Mouse (Mus musculus): ENCODE results near the gene Tbc1d22a. TPM values are rescaled to one million over a fixed set of nuclear protein-coding genes. Genes with fewer than 3 reads are reported as not detected.
A peak's percentile ranks its signal among the peaks of the same experiment; 100 is the strongest.

The Tbc1d22a gene
- polyA plus RNA-seq, 1 experiment: 39.8 TPM

GRCm38 (mm10) chr15:86229623-86230022, 15.4 kb downstream of the Tbc1d22a start:
- TF ChIP-seq CTCF (IDR thresholded peaks at IDR 0.05; ENCODE audit: low read depth, low read length) (no peak), POLR2A (IDR thresholded peaks at IDR 0.05; ENCODE audit: borderline replicate concordance, low read depth, low read length) (no peak)
- Histone ChIP-seq H3K27ac (ENCODE audit: insufficient read depth, low read depth, low read length) (no peak overlapping the region), H3K4me3 (ENCODE audit: insufficient read depth, low read length) (no peak overlapping the region), H3K4me1 (ENCODE audit: control insufficient read depth, insufficient read depth, low read length) (peaks cover 27% of the 10 kb centered on the region)

DNA sequence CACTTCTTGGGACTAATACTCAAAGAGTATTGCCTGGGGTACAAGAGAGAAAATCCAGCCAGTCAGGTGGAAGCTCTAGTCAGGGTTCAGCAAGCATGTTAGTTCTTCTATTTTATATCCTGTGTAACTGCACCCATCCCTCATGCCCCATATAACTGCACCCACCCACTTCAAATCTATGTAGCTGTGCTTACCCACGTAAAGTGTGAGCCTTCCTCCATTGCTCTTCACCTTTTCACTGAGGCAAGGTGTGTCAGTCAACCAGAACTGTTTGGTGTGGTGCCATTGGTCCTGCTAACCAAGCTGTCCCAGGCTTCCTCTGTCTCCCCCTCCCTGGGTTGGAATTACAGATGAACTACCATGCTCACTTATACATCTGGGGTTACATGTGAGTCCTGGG, 16.9 kb downstream of the Tbc1d22a start:
- Histone ChIP-seq H3K4me3 (ENCODE audit: insufficient read depth, low read length) (no peak overlapping the region), H3K4me1 (ENCODE audit: control insufficient read depth, insufficient read depth, low read length) (peaks cover 17% of the 10 kb centered on the region), H3K27ac (ENCODE audit: insufficient read depth, low read depth, low read length) (no peak overlapping the region)
- TF ChIP-seq CTCF (IDR thresholded peaks at IDR 0.05; ENCODE audit: low read depth, low read length) (no peak), POLR2A (IDR thresholded peaks at IDR 0.05; ENCODE audit: borderline replicate concordance, low read depth, low read length) (no peak)

- no peak overlapping the region for H3K27ac ChIP-seq (ENCODE audit: insufficient read depth, low read depth, low read length)
- H3K4me1 ChIP-seq (ENCODE audit: control insufficient read depth, insufficient read depth, low read length): peaks cover 9% of the 10 kb centered on the region
- no peak overlapping the region for H3K4me3 ChIP-seq (ENCODE audit: insufficient read depth, low read length)
- TF ChIP-seq POLR2A (IDR thresholded peaks at IDR 0.05; ENCODE audit: borderline replicate concordance, low read depth, low read length): no peak
- TF ChIP-seq CTCF (IDR thresholded peaks at IDR 0.05; ENCODE audit: low read depth, low read length): no peak
Observed at GRCm38 (mm10) chr15:86231831-86232512, 17.7 kb downstream of the Tbc1d22a start.

- no peaks in the 10 kb centered on the region; the same call in 1 of the 2 replicates for H3K4me1 ChIP-seq (ENCODE audit: control insufficient read depth, insufficient read depth, low read length)
- no peak overlapping the region for H3K27ac ChIP-seq (ENCODE audit: insufficient read depth, low read depth, low read length)
- no peak for TF ChIP-seq CTCF (IDR thresholded peaks at IDR 0.05; ENCODE audit: low read depth, low read length)
- no peak for TF ChIP-seq POLR2A (IDR thresholded peaks at IDR 0.05; ENCODE audit: borderline replicate concordance, low read depth, low read length)
- no peak overlapping the region for H3K4me3 ChIP-seq (ENCODE audit: insufficient read depth, low read length)
Observed at GRCm38 (mm10) chr15:86234001-86234400, 19.7 kb downstream of the Tbc1d22a start.

DNA sequence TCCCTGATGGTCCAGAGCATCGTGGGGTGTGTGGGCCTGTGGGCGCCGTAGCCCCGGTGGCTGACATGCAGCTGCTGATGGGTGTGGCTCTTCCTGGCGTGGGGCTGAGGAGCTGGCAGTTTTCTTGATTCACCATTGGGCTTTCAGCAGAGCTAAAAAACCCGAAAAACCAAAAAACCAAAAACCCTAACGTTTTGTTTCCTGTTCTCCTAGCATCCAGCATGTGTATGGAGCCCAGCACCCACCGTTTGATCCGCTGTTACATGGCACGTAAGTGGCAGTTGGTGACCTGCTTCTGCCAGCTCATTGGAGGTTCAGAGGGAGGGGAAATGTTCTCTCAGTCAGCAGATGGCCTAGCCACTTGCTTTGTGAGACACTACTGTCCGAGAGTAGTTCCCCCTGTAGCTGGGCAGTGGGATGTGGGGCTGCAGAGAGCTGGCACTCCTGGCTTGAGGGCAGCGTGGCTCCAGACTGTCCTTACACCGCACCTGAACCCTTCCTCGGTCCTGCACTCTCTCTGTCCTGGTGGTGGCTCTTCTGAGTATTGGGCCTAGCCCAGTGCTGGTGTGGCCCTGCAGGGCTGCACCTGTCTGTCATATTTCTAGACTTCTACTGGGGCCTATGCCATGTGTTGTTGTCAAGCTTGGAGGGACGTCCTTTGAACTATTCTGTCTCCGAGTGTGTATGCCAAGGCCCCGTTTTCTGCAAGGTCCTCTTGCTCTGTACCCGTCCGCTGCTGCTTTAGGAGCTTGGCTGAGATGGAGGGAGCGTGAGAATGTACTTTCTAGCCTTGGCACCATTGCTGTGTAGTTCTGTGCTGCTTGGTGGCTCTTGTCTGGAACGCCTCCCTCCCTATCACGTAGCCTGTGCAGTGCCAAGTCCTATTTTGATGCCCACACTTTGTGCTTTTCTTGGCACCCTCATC, 20.5 kb downstream of the Tbc1d22a start:
- H3K4me1 ChIP-seq (ENCODE audit: control insufficient read depth, insufficient read depth, low read length): no peaks in the 10 kb centered on the region; the same call in 1 of the 2 replicates
- no peak overlapping the region for H3K4me3 ChIP-seq (ENCODE audit: insufficient read depth, low read length)
- no peak overlapping the region for H3K27ac ChIP-seq (ENCODE audit: insufficient read depth, low read depth, low read length)
- TF ChIP-seq CTCF (IDR thresholded peaks at IDR 0.05; ENCODE audit: low read depth, low read length) (no peak), POLR2A (IDR thresholded peaks at IDR 0.05; ENCODE audit: borderline replicate concordance, low read depth, low read length) (no peak)

- Histone ChIP-seq H3K27ac (ENCODE audit: insufficient read depth, low read depth, low read length) (no peak overlapping the region), H3K4me3 (ENCODE audit: insufficient read depth, low read length) (no peak overlapping the region), H3K4me1 (ENCODE audit: control insufficient read depth, insufficient read depth, low read length) (no peaks in the 10 kb centered on the region; the same call in 1 of the 2 replicates)
- TF ChIP-seq POLR2A (IDR thresholded peaks at IDR 0.05; ENCODE audit: borderline replicate concordance, low read depth, low read length) (no peak), CTCF (IDR thresholded peaks at IDR 0.05; ENCODE audit: low read depth, low read length) (peak; percentile 76)
Observed at GRCm38 (mm10) chr15:86236252-86236651, 22.0 kb downstream of the Tbc1d22a start.

GRCm38 (mm10) chr15:86238076-86238475, 23.8 kb downstream of the Tbc1d22a start:
- Histone ChIP-seq H3K4me1 (ENCODE audit: control insufficient read depth, insufficient read depth, low read length) (no peaks in the 10 kb centered on the region), H3K27ac (ENCODE audit: insufficient read depth, low read depth, low read length) (no peak overlapping the region), H3K4me3 (ENCODE audit: insufficient read depth, low read length) (no peak overlapping the region)
- no peak for TF ChIP-seq CTCF (IDR thresholded peaks at IDR 0.05; ENCODE audit: low read depth, low read length)
- TF ChIP-seq POLR2A (IDR thresholded peaks at IDR 0.05; ENCODE audit: borderline replicate concordance, low read depth, low read length): no peak

DNA sequence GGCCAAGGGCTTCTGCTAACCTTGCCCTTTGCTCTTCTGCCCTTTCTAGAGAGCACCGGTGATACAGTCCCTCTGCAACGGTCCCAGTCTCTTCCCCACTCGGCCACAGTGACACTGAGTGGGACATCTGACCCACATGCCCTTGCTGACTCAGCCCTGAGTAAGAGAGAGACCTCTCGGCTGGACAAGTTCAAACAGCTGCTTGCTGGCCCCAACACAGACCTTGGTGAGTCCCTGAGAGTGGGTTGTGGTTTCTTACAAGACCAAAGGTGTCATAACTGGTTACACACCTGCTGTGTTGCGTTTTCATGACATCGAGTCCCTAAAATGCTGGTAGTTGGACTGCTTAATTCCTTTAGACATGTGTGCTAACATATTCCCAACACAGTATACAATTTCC, 24.8 kb downstream of the Tbc1d22a start:
- Histone ChIP-seq H3K27ac (ENCODE audit: insufficient read depth, low read depth, low read length) (no peak overlapping the region), H3K4me1 (ENCODE audit: control insufficient read depth, insufficient read depth, low read length) (peaks cover 4% of the 10 kb centered on the region; the same call in 1 of the 2 replicates), H3K4me3 (ENCODE audit: insufficient read depth, low read length) (no peak overlapping the region)
- TF ChIP-seq CTCF (IDR thresholded peaks at IDR 0.05; ENCODE audit: low read depth, low read length) (no peak), POLR2A (IDR thresholded peaks at IDR 0.05; ENCODE audit: borderline replicate concordance, low read depth, low read length) (no peak)

DNA sequence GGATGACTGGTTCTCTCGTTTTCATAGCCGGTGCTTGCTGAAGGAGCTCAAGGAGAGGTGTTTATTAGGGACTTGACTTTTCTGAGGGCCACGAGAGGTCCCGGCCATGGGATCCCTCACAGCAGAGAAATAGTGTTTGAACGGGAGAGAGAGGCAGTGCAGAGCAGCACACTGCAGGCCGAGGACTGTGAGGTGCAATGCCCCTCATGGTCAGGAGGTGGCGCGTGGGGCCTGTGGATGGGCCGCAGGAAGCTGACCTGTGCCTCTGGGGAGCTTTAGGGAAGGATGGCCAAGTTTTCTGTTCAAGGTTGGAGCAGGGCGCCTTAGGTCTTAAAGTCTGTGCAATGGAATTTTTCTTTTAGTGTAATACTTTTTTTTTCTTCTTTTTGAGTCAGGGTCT, 25.5 kb downstream of the Tbc1d22a start:
- Histone ChIP-seq H3K4me3 (ENCODE audit: insufficient read depth, low read length) (no peak overlapping the region), H3K27ac (ENCODE audit: insufficient read depth, low read depth, low read length) (no peak overlapping the region), H3K4me1 (ENCODE audit: control insufficient read depth, insufficient read depth, low read length) (peaks cover 4% of the 10 kb centered on the region; the same call in 1 of the 2 replicates)
- TF ChIP-seq CTCF (IDR thresholded peaks at IDR 0.05; ENCODE audit: low read depth, low read length): 0 out of 2 replicates have a peak, but pooled peaks have one; percentile 14
- no peak for TF ChIP-seq POLR2A (IDR thresholded peaks at IDR 0.05; ENCODE audit: borderline replicate concordance, low read depth, low read length)

DNA sequence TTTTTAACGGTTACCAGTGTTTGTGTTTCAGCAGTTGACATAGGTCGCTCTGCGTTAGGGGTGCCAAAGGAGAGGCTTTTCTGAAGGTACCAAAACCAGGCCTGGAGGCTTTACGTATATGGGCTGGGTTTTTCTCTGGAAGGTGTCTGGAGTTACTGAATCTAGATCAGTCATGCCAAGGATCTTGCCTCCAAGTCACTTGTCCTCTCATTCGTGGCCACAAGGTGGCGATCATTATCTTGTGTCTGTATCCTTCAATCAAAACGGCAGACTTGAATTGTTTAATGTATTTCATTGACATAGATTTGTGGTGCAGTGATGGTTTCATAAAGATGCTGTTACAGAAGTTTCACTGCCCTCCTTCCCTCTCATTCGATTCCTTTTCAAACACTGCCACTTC, 29.4 kb downstream of the Tbc1d22a start:
- H3K4me3 ChIP-seq (ENCODE audit: insufficient read depth, low read length): no peak overlapping the region
- no peak for TF ChIP-seq CTCF (IDR thresholded peaks at IDR 0.05; ENCODE audit: low read depth, low read length)
- TF ChIP-seq POLR2A (IDR thresholded peaks at IDR 0.05; ENCODE audit: borderline replicate concordance, low read depth, low read length): no peak
- no peak overlapping the region for H3K27ac ChIP-seq (ENCODE audit: insufficient read depth, low read depth, low read length)
- H3K4me1 ChIP-seq (ENCODE audit: control insufficient read depth, insufficient read depth, low read length): peaks cover 6% of the 10 kb centered on the region; the same call in 1 of the 2 replicates

All from bone marrow macrophage, adult 2 months (primary cell).